Mouse (Mus musculus) forebrain, embryonic 16.5 days (tissue): ENCODE measurements around the gene Actb. TPM values are rescaled to one million over a fixed set of nuclear protein-coding genes. Genes with fewer than 3 reads are reported as not detected.

Source experiments
- ATAC-seq: fragments of 200-750 bp; cut with Nextera tagmentation; 2 replicates; pipeline ENCODE4 v1.8.0; 2017; ENCODE audit warnings: mild to moderate bottlenecking, moderate library complexity
- H3K27ac ChIP-seq: fragments of 300-500 bp; sonication (generic); 2 replicates; pipeline ENCODE4 v1.5.1; 2014; ENCODE audit warnings: low read length, control low read depth
- H3K27me3 ChIP-seq: fragments of 300-500 bp; sonication (generic); replicated peaks from 2 replicates; pipeline ENCODE4 v1.6.1; 2014; ENCODE audit warnings: low read length; ENCODE audit not compliant: control insufficient read depth, insufficient read depth
- H3K36me3 ChIP-seq: fragments of 300-500 bp; sonication (generic); 2 replicates; pipeline ENCODE4 v1.6.1; 2014; ENCODE audit not compliant: control insufficient read depth, insufficient read depth
- H3K4me1 ChIP-seq: fragments of 300-500 bp; sonication (generic); replicated peaks from 2 replicates; pipeline ENCODE4 v1.6.1; 2014; ENCODE audit warnings: low read length; ENCODE audit not compliant: control insufficient read depth, insufficient read depth
- H3K4me2 ChIP-seq: fragments of 300-500 bp; sonication (generic); 2 replicates; pipeline ENCODE4 v1.6.1; 2014; ENCODE audit warnings: mild to moderate bottlenecking, low read length, control low read depth
- H3K4me3 ChIP-seq: fragments of 300-500 bp; sonication (generic); replicated peaks from 2 replicates; pipeline ENCODE4 v1.5.1; 2014; ENCODE audit warnings: mild to moderate bottlenecking, low read length, control low read depth
- H3K9ac ChIP-seq: fragments of 300-500 bp; sonication (generic); replicated peaks from 2 replicates; pipeline ENCODE4 v1.6.1; 2014; ENCODE audit warnings: low read depth, low read length, control low read depth
- H3K9me3 ChIP-seq: fragments of 300-500 bp; sonication (generic); 2 replicates; pipeline ENCODE4 v1.6.1; 2016; ENCODE audit warnings: low read length; ENCODE audit not compliant: control insufficient read depth
- WGBS: fragments of 180-500 bp; shearing (Covaris S2); extraction: QIAGEN DNeasy Blood & Tissue Kit; methylation state at CpG from one replicate; pipeline ENCODE4 v1.1.7; 2014; 5-methylcytosine and 5-hydroxymethylcytosine counted together
- polyA plus RNA-seq: library from polyadenylated mRNA; unstranded; fragments of >200 nt; fragmentation: Nextera tagmentation; extraction: Ambion mirVana; gene quantifications from 2 replicates; pipeline ENCODE4 v1.2.1, GENCODE M21; 2015

Gene Actb
- polyA plus RNA-seq, 1 experiment from 2014 or later = 15,087 TPM

GRCm38 (mm10) chr5:142886181-142886580 lies 20.4 kb downstream of the Actb start:
- H3K36me3 ChIP-seq = peaks cover 24% of the 10 kb centered on the region
- H3K4me1 ChIP-seq = peaks cover 5% of the 10 kb centered on the region
- H3K27me3 ChIP-seq = no peaks in the 10 kb centered on the region
- H3K27ac ChIP-seq = no peak overlapping the region
- H3K9ac ChIP-seq = no peak overlapping the region
- H3K4me2 ChIP-seq = no peak overlapping the region
- H3K9me3 ChIP-seq = no peaks in the 10 kb centered on the region
- H3K4me3 ChIP-seq = no peak overlapping the region
- ATAC-seq = no peak
- WGBS = 94% methylated on average over 19 of the region's 19 CpGs

GRCm38 (mm10) chr5:142882471-142882870 lies 24.1 kb downstream of the Actb start:
- H3K27me3 ChIP-seq = no peaks in the 10 kb centered on the region
- H3K4me1 ChIP-seq = peaks cover 23% of the 10 kb centered on the region
- no peak overlapping the region for H3K4me3 ChIP-seq
- H3K9me3 ChIP-seq = no peaks in the 10 kb centered on the region
- no peak overlapping the region for H3K4me2 ChIP-seq
- H3K27ac ChIP-seq = no peak overlapping the region
- no peak overlapping the region for H3K9ac ChIP-seq
- H3K36me3 ChIP-seq = peaks cover 24% of the 10 kb centered on the region
- WGBS = 96% methylated on average over 11 of the region's 11 CpGs
- no peak for ATAC-seq

- 81% methylated on average over 8 of the region's 8 CpGs for WGBS
- no peak overlapping the region for H3K9ac ChIP-seq
- H3K27ac ChIP-seq = no peak overlapping the region
- H3K27me3 ChIP-seq = no peaks in the 10 kb centered on the region
- H3K4me1 ChIP-seq = peaks cover 27% of the 10 kb centered on the region
- no peaks in the 10 kb centered on the region for H3K9me3 ChIP-seq
- H3K4me3 ChIP-seq = no peak overlapping the region
- no peak for ATAC-seq
- peaks cover 22% of the 10 kb centered on the region for H3K36me3 ChIP-seq
- H3K4me2 ChIP-seq = no peak overlapping the region
Observed at GRCm38 (mm10) chr5:142881936-142882335, 24.6 kb downstream of the Actb start.

- ATAC-seq = no peak
- WGBS = 26% methylated on average over 13 of the region's 13 CpGs
- peak overlapping the region; percentile 45 for H3K9ac ChIP-seq
Observed at GRCm38 (mm10) chr5:142880806-142881516, 25.6 kb downstream of the Actb start.

GRCm38 (mm10) chr5:142880246-142880645 lies 26.3 kb downstream of the Actb start:
- peak overlapping the region; percentile 19 for H3K27ac ChIP-seq
- peaks cover 31% of the 10 kb centered on the region for H3K4me1 ChIP-seq
- no peaks in the 10 kb centered on the region for H3K27me3 ChIP-seq
- no peak overlapping the region for H3K4me2 ChIP-seq
- WGBS = 58% methylated on average over 6 of the region's 6 CpGs
- ATAC-seq = no peak
- H3K4me3 ChIP-seq = no peak overlapping the region
- H3K36me3 ChIP-seq = peaks cover 7% of the 10 kb centered on the region; the same call in 1 of the 2 replicates
- H3K9ac ChIP-seq = no peak overlapping the region
- no peaks in the 10 kb centered on the region for H3K9me3 ChIP-seq

More at GRCm38 (mm10) chr5:142880806-142881516, 25.6 kb downstream of the Actb start:
- H3K4me2 ChIP-seq = no peak overlapping the region
- peaks cover 14% of the 10 kb centered on the region for H3K36me3 ChIP-seq
- H3K4me3 ChIP-seq = no peak overlapping the region
- no peaks in the 10 kb centered on the region for H3K9me3 ChIP-seq
- peaks cover 29% of the 10 kb centered on the region for H3K4me1 ChIP-seq
- no peaks in the 10 kb centered on the region for H3K27me3 ChIP-seq
- H3K27ac ChIP-seq = peak overlapping the region; percentile 51; the same call in 1 of the 2 replicates

- 59% methylated on average over 8 of the region's 8 CpGs for WGBS
- Histone ChIP-seq H3K27me3 (no peaks in the 10 kb centered on the region), H3K9me3 (no peaks in the 10 kb centered on the region), H3K4me2 (no peak overlapping the region), H3K27ac (peak overlapping the region; percentile 19; the same call in 1 of the 2 replicates), H3K9ac (no peak overlapping the region), H3K4me1 (peaks cover 36% of the 10 kb centered on the region), H3K4me3 (no peak overlapping the region), H3K36me3 (0 out of 2 replicates have a peak, but pooled peaks cover under 1% of the 10 kb centered on the region)
- peak; percentile 75 for ATAC-seq
Observed at GRCm38 (mm10) chr5:142879318-142880175, 27.0 kb downstream of the Actb start.

- Histone ChIP-seq H3K4me2 (no peak overlapping the region), H3K4me1 (peaks cover 36% of the 10 kb centered on the region), H3K4me3 (no peak overlapping the region), H3K36me3 (no peaks in the 10 kb centered on the region), H3K27me3 (no peaks in the 10 kb centered on the region), H3K9ac (no peak overlapping the region), H3K27ac (no peak overlapping the region), H3K9me3 (no peaks in the 10 kb centered on the region)
- WGBS = 79% methylated on average over 15 of the region's 15 CpGs
- ATAC-seq = no peak
Observed at GRCm38 (mm10) chr5:142878570-142878969, 28.0 kb downstream of the Actb start.

GRCm38 (mm10) chr5:142877337-142878280 lies 28.9 kb downstream of the Actb start:
- no peaks in the 10 kb centered on the region for H3K27me3 ChIP-seq
- H3K27ac ChIP-seq = peak overlapping the region; percentile 66
- H3K4me3 ChIP-seq = no peak overlapping the region
- no peaks in the 10 kb centered on the region for H3K36me3 ChIP-seq
- H3K4me1 ChIP-seq = peaks cover 36% of the 10 kb centered on the region
- WGBS = 22% methylated on average over 11 of the region's 11 CpGs
- H3K9me3 ChIP-seq = no peaks in the 10 kb centered on the region
- ATAC-seq = peak; percentile 89
- no peak overlapping the region for H3K9ac ChIP-seq
- H3K4me2 ChIP-seq = no peak overlapping the region
